Mouse (Mus musculus) MEL (cell line): Measurements from ENCODE around the gene Gtf2e1. TPM values are rescaled to one million over a fixed set of nuclear protein-coding genes. Genes with fewer than 3 reads are reported as not detected.

Experiments
- DNase-seq: peaks from one replicate; pipeline ENCODE4 v3.0.0; 2011; ENCODE audit warnings: low read depth, low spot score
- H3K27ac ChIP-seq: 2 replicates; pipeline ENCODE4 v1.5.1; 2012; ENCODE audit warnings: low read depth, mild to moderate bottlenecking, control low read depth, low read length, moderate library complexity; ENCODE audit not compliant: control insufficient read depth
- H3K27me3 ChIP-seq, 2 experiments: fragments of 150-350 bp in 1 of 2; sonication (generic) in 1 of 2; 2 replicates each; pipeline ENCODE4 v1.6.1; 2012; ENCODE audit warnings: low read length in 2 of 2, mild to moderate bottlenecking in 2 of 2, improper control_type of control experiment in 1 of 2, moderate library complexity in 1 of 2; ENCODE audit not compliant: insufficient read depth in 2 of 2, control insufficient read depth in 1 of 2
- H3K36me3 ChIP-seq, 2 experiments: 2 replicates each; pipeline ENCODE4 v1.6.1; 2012 to 2014; ENCODE audit warnings: low read length in 2 of 2, improper control_type of control experiment in 1 of 2, inconsistent platforms in 1 of 2, mild to moderate bottlenecking in 1 of 2; ENCODE audit not compliant: insufficient read depth in 2 of 2, control insufficient read depth in 1 of 2
- H3K4me1 ChIP-seq, 2 experiments: fragments of 150-350 bp in 1 of 2; sonication (generic) in 1 of 2; 2 replicates each; pipeline ENCODE4 v1.6.1; 2012; ENCODE audit warnings: low read length in 2 of 2, improper control_type of control experiment in 1 of 2, mild to moderate bottlenecking in 1 of 2; ENCODE audit not compliant: insufficient read depth in 2 of 2, control insufficient read depth in 1 of 2
- H3K4me3 ChIP-seq, 2 experiments: fragments of 150-350 bp in 1 of 2; sonication (generic) in 1 of 2; 2 replicates each; pipeline ENCODE4 v1.5.1; 2012; ENCODE audit warnings: low read depth in 2 of 2, low read length in 2 of 2, mild to moderate bottlenecking in 2 of 2, moderate library complexity in 2 of 2, control low read depth in 1 of 2, improper control_type of control experiment in 1 of 2; ENCODE audit not compliant: control insufficient read depth in 1 of 2, insufficient read depth in 1 of 2
- H3K79me2 ChIP-seq: 2 replicates; pipeline ENCODE4 v1.6.1; 2012; ENCODE audit warnings: mild to moderate bottlenecking, low read length, moderate library complexity; ENCODE audit not compliant: control insufficient read depth, poor library complexity, insufficient read depth
- H3K9ac ChIP-seq: 2 replicates; pipeline ENCODE4 v1.6.1; 2012; ENCODE audit warnings: low read depth, mild to moderate bottlenecking, control low read depth, low read length, moderate library complexity; ENCODE audit not compliant: control insufficient read depth, poor library complexity, severe bottlenecking
- H3K9me3 ChIP-seq: fragments of 150-350 bp; sonication (generic); replicated peaks from 2 replicates; pipeline ENCODE4 v1.6.1; 2012; ENCODE audit warnings: mild to moderate bottlenecking, low read length, improper control_type of control experiment, moderate library complexity; ENCODE audit not compliant: insufficient read depth
- BHLHE40 ChIP-seq: IDR thresholded peaks from 2 replicates; pipeline ENCODE4 v1.6.1; 2012; ENCODE audit warnings: low read depth, mild to moderate bottlenecking, inconsistent platforms, low read length, improper control_type of control experiment, borderline replicate concordance
- CHD2 ChIP-seq: IDR thresholded peaks from 2 replicates; pipeline ENCODE4 v1.6.1; 2011; ENCODE audit warnings: low read length, improper control_type of control experiment
- CTCF ChIP-seq, 3 experiments: IDR thresholded peaks in 2 of 3; conservative IDR thresholded peaks in 1 of 3; 2 replicates each; pipeline ENCODE4 v1.5.1; 2011 to 2012; ENCODE audit warnings: low read length in 3 of 3, low read depth in 2 of 3, mild to moderate bottlenecking in 2 of 3, improper control_type of control experiment in 1 of 3, inconsistent platforms in 1 of 3, mixed read lengths in 1 of 3, moderate library complexity in 1 of 3; ENCODE audit not compliant: control insufficient read depth in 1 of 3, insufficient read depth in 1 of 3, poor library complexity in 1 of 3, severe bottlenecking in 1 of 3
- E2F4 ChIP-seq: IDR thresholded peaks from 2 replicates; pipeline ENCODE4 v1.6.1; 2011; ENCODE audit warnings: low read depth, low read length, improper control_type of control experiment, borderline replicate concordance
- ELF1 ChIP-seq: IDR thresholded peaks from 2 replicates; pipeline ENCODE4 v1.6.1; 2014; ENCODE audit warnings: low read depth, mild to moderate bottlenecking, inconsistent platforms, low read length, improper control_type of control experiment, moderate library complexity
- ETS1 ChIP-seq: IDR thresholded peaks from 2 replicates; pipeline ENCODE4 v1.6.1; 2012; ENCODE audit warnings: low read depth, mild to moderate bottlenecking, inconsistent platforms, low read length, improper control_type of control experiment, moderate library complexity
- GABPA ChIP-seq: IDR thresholded peaks from 2 replicates; pipeline ENCODE4 v1.6.1; 2012; ENCODE audit warnings: low read depth, mild to moderate bottlenecking, inconsistent platforms, low read length, improper control_type of control experiment, moderate library complexity
- HCFC1 ChIP-seq: IDR thresholded peaks from 2 replicates; pipeline ENCODE4 v1.6.1; 2012; ENCODE audit warnings: low read depth, mild to moderate bottlenecking, inconsistent platforms, low read length, improper control_type of control experiment, moderate library complexity
- JUND ChIP-seq: IDR thresholded peaks from 2 replicates; pipeline ENCODE4 v1.6.1; 2011; ENCODE audit warnings: low read depth, mild to moderate bottlenecking, improper control_type of control experiment, low read length
- MAZ ChIP-seq: IDR thresholded peaks from 2 replicates; pipeline ENCODE4 v1.6.1; 2012; ENCODE audit warnings: low read depth, mild to moderate bottlenecking, inconsistent platforms, low read length, improper control_type of control experiment
- MEF2A ChIP-seq: IDR thresholded peaks from 2 replicates; pipeline ENCODE4 v1.6.1; 2014; ENCODE audit warnings: low read depth, mild to moderate bottlenecking, inconsistent platforms, low read length, improper control_type of control experiment; ENCODE audit not compliant: poor library complexity, insufficient replicate concordance, severe bottlenecking; ENCODE audit errors: extremely low read depth
- MXI1 ChIP-seq: IDR thresholded peaks from 2 replicates; pipeline ENCODE4 v1.6.1; 2011; ENCODE audit warnings: mild to moderate bottlenecking, low read depth, low read length, improper control_type of control experiment
- MYB ChIP-seq: IDR thresholded peaks from 2 replicates; pipeline ENCODE4 v1.6.1; 2011; ENCODE audit warnings: mild to moderate bottlenecking, low read depth, low read length, improper control_type of control experiment
- MYC ChIP-seq: IDR thresholded peaks from 2 replicates; pipeline ENCODE4 v1.6.1; 2011; ENCODE audit warnings: low read depth, mild to moderate bottlenecking, low read length, improper control_type of control experiment, moderate library complexity
- POLR2AphosphoS5 ChIP-seq: IDR thresholded peaks from 2 replicates; pipeline ENCODE4 v1.6.1; 2012; ENCODE audit warnings: low read depth, borderline replicate concordance, mild to moderate bottlenecking, inconsistent platforms, low read length, moderate library complexity, mixed read lengths
- RCOR1 ChIP-seq: IDR thresholded peaks from 2 replicates; pipeline ENCODE4 v1.6.1; 2012; ENCODE audit warnings: low read depth, mild to moderate bottlenecking, inconsistent platforms, low read length, improper control_type of control experiment
- SMC3 ChIP-seq: IDR thresholded peaks from 2 replicates; pipeline ENCODE4 v1.6.1; 2011; ENCODE audit warnings: low read depth, low read length, improper control_type of control experiment
- TBP ChIP-seq: IDR thresholded peaks from 2 replicates; pipeline ENCODE4 v1.8.0; 2011; ENCODE audit warnings: low read depth, low read length, improper control_type of control experiment
- TCF12 ChIP-seq: IDR thresholded peaks from 2 replicates; pipeline ENCODE4 v1.6.1; 2014; ENCODE audit warnings: low read depth, mild to moderate bottlenecking, inconsistent platforms, low read length, improper control_type of control experiment, moderate library complexity
- UBTF ChIP-seq: IDR thresholded peaks from 2 replicates; pipeline ENCODE4 v1.6.1; 2012; ENCODE audit warnings: low read depth, mild to moderate bottlenecking, inconsistent platforms, low read length, improper control_type of control experiment, moderate library complexity, borderline replicate concordance; ENCODE audit not compliant: insufficient read depth
- ZMIZ1 ChIP-seq: IDR thresholded peaks from 2 replicates; pipeline ENCODE4 v1.6.1; 2012; ENCODE audit warnings: low read depth, mild to moderate bottlenecking, inconsistent platforms, low read length, improper control_type of control experiment, moderate library complexity
- ZNF384 ChIP-seq: IDR thresholded peaks from 2 replicates; pipeline ENCODE4 v1.6.1; 2012; ENCODE audit warnings: low read depth, mild to moderate bottlenecking, inconsistent platforms, low read length, improper control_type of control experiment
- polyA plus RNA-seq, 2 experiments: library from polyadenylated mRNA; stranded (reverse) in 1 of 2; unstranded in 1 of 2; fragments of >175 nt in 1 of 2; fragments of >200 nt in 1 of 2; gene quantifications; 2 replicates each; pipeline versions ENCODE4 v1.2.1 to v1.2.4; 2012; ENCODE audit warnings: low replicate concordance in 2 of 2, low read depth in 1 of 2; ENCODE audit not compliant: insufficient read length in 2 of 2, insufficient read depth in 1 of 2, missing spikeins in 1 of 2
- total RNA-seq: library from RNA; depleted of rRNA; stranded (reverse); fragments of 300-350 nt; gene quantifications from 2 replicates; pipeline ENCODE4 v1.2.3, GENCODE M21; 2012

Gtf2e1 gene
- total and polyA plus RNA-seq, 3 experiments, result 29.3 to 37.9 TPM; not detected in 1

- H3K4me3 ChIP-seq, result no peak within 1 kb of the TSS
- no peaks in the 10 kb centered on the region for H3K79me2 ChIP-seq
- no peaks in the 10 kb centered on the region for H3K9me3 ChIP-seq
- H3K4me1 ChIP-seq, result no peaks in the 10 kb centered on the region
- TF ChIP-seq ETS1, result no peak
- TF ChIP-seq MXI1, result no peak
- no peak for TF ChIP-seq MYB
- no peak for TF ChIP-seq MAZ
- no peak for TF ChIP-seq TBP
- no peak for TF ChIP-seq ZMIZ1
- no peak for TF ChIP-seq POLR2AphosphoS5
- TF ChIP-seq RCOR1, result no peak
- no peak for TF ChIP-seq CTCF (IDR thresholded peaks at IDR 0.05 in 2 of 3, conservative IDR thresholded peaks at IDR 0.05 in 1 of 3; ENCODE audit: control insufficient read depth in 1 of 3, insufficient read depth in 1 of 3, low read depth in 2 of 3, low read length in 3 of 3, poor library complexity in 1 of 3, severe bottlenecking in 1 of 3)
- TF ChIP-seq ELF1, result no peak
- no peak for TF ChIP-seq SMC3
- TF ChIP-seq TCF12, result no peak
- TF ChIP-seq UBTF, result no peak
- DNase-seq, result no peak
- no peak within 1 kb of the TSS for H3K9ac ChIP-seq
- no peaks in the 10 kb centered on the region for H3K36me3 ChIP-seq
- no peaks in the 10 kb centered on the region for H3K27me3 ChIP-seq
- no peak within 1 kb of the TSS for H3K27ac ChIP-seq
These were observed 40.4 kb upstream of the Gtf2e1 start, which contains the start of gene Hgd for GRCm38 (mm10) chr16:37579994-37580393. Gene Hgd (plus strand): TSS chr16:37580153.

- no peak for TF ChIP-seq BHLHE40
- no peak for TF ChIP-seq MYC
- no peak for TF ChIP-seq JUND
- no peak for TF ChIP-seq HCFC1
- no peak for TF ChIP-seq E2F4
- no peak for TF ChIP-seq ZNF384
- TF ChIP-seq MXI1, result no peak
- TF ChIP-seq ZMIZ1, result no peak
- no peak for TF ChIP-seq TBP
- TF ChIP-seq TCF12, result no peak
- no peak for TF ChIP-seq SMC3
- no peak for TF ChIP-seq GABPA
- no peak for TF ChIP-seq CHD2
- no peak for TF ChIP-seq MEF2A
- no peak for TF ChIP-seq RCOR1
- no peak for TF ChIP-seq MAZ
- TF ChIP-seq, all 39 proteins: peak for 0
- H3K4me1 ChIP-seq, result peaks cover 0 to 3% of the 10 kb centered on the region in 2 experiments; a peak in 1 of 4 replicates
- no peak overlapping the region for H3K9ac ChIP-seq
- no peak for DNase-seq
- no peaks in the 10 kb centered on the region for H3K79me2 ChIP-seq
- no peak overlapping the region for H3K27ac ChIP-seq
- H3K9me3 ChIP-seq, result no peaks in the 10 kb centered on the region
- H3K4me3 ChIP-seq, result no peak overlapping the region
- H3K27me3 ChIP-seq, result no peaks in the 10 kb centered on the region
- no peaks in the 10 kb centered on the region for H3K36me3 ChIP-seq
These were observed 40.0 kb upstream of the Gtf2e1 start for GRCm38 (mm10) chr16:37579591-37579990.
